Mouse (Mus musculus) stomach, embryonic 14.5 days (tissue): ENCODE results near the gene Cyb561a3. TPM values are rescaled to one million over a fixed set of nuclear protein-coding genes. Genes with fewer than 3 reads are reported as not detected.

Source experiments
- ATAC-seq: fragments of 200-750 bp; cut with Nextera tagmentation; 2 replicates; pipeline ENCODE4 v1.8.0; 2017; ENCODE audit warnings: low read depth, moderate TSS enrichment; ENCODE audit not compliant: insufficient number of reproducible peaks, insufficient read depth, low FRiP score
- H3K27ac ChIP-seq: fragments of 300-500 bp; sonication (generic); 2 replicates; pipeline ENCODE4 v1.5.1; 2014; ENCODE audit warnings: mild to moderate bottlenecking, low read length, moderate library complexity, mixed read lengths
- H3K27me3 ChIP-seq: fragments of 300-500 bp; sonication (generic); 2 replicates; pipeline ENCODE4 v1.6.1; 2014; ENCODE audit warnings: low read length, control low read depth, mixed read lengths; ENCODE audit not compliant: control insufficient read depth, insufficient read depth
- H3K36me3 ChIP-seq: fragments of 300-500 bp; sonication (generic); 2 replicates; pipeline ENCODE4 v1.6.1; 2014; ENCODE audit warnings: mild to moderate bottlenecking, control low read depth, low read length, moderate library complexity, mixed read lengths; ENCODE audit not compliant: control insufficient read depth, insufficient read depth
- H3K4me1 ChIP-seq: fragments of 300-500 bp; sonication (generic); 2 replicates; pipeline ENCODE4 v1.6.1; 2014; ENCODE audit warnings: low read length, control low read depth, mixed read lengths; ENCODE audit not compliant: control insufficient read depth, insufficient read depth
- H3K4me2 ChIP-seq: fragments of 300-500 bp; sonication (generic); replicated peaks from 2 replicates; pipeline ENCODE4 v1.6.1; 2014; ENCODE audit warnings: low read depth, low read length, control low read depth
- H3K4me3 ChIP-seq: fragments of 300-500 bp; sonication (generic); 2 replicates; pipeline ENCODE4 v1.5.1; 2014; ENCODE audit warnings: low read depth, low read length, control low read depth
- H3K9ac ChIP-seq: fragments of 300-500 bp; sonication (generic); replicated peaks from 2 replicates; pipeline ENCODE4 v1.6.1; 2014; ENCODE audit warnings: low read depth, mild to moderate bottlenecking, control low read depth, low read length, moderate library complexity, mixed read lengths
- H3K9me3 ChIP-seq: fragments of 300-500 bp; sonication (generic); 2 replicates; pipeline ENCODE4 v1.6.1; 2016; ENCODE audit warnings: low read depth, low read length, control low read depth; ENCODE audit not compliant: control insufficient read depth
- WGBS: fragments of 180-500 bp; shearing (Covaris S2); extraction: QIAGEN DNeasy Blood & Tissue Kit; methylation state at CpG from one replicate; pipeline ENCODE4 v1.1.7; 2014; 5-methylcytosine and 5-hydroxymethylcytosine counted together
- polyA plus RNA-seq: library from polyadenylated mRNA; unstranded; fragments of >200 nt; fragmentation: Nextera tagmentation; extraction: Ambion mirVana; gene quantifications from 2 replicates; pipeline ENCODE4 v1.2.1, GENCODE M21; 2014

Cyb561a3 gene
- polyA plus RNA-seq, 1 experiment from 2014 or later: 18.9 TPM

GRCm38 (mm10) chr19:10634106-10634871 is 57.3 kb downstream of the Cyb561a3 start, which contains the start of gene Vwce:
Gene Vwce, plus strand, starts transcription at chr19:10634213.
- 2% methylated on average over 32 of the region's 32 CpGs for WGBS
- H3K4me3 ChIP-seq: peak within 1 kb of the TSS; percentile 37
- H3K9me3 ChIP-seq: no peaks in the 10 kb centered on the region
- peaks cover 12% of the 10 kb centered on the region; the same call in 1 of the 2 replicates for H3K4me1 ChIP-seq
- peak within 1 kb of the TSS; percentile 40 for H3K9ac ChIP-seq
- no peaks in the 10 kb centered on the region for H3K27me3 ChIP-seq
- peak; percentile 73 for ATAC-seq
- H3K4me2 ChIP-seq: peak within 1 kb of the TSS; percentile 99
- H3K27ac ChIP-seq: peak within 1 kb of the TSS; percentile 11; the same call in 1 of the 2 replicates
- peaks cover 13% of the 10 kb centered on the region for H3K36me3 ChIP-seq

- H3K27ac ChIP-seq: peak overlapping the region; percentile 11; the same call in 1 of the 2 replicates
- WGBS: 1% methylated on average over 21 of the region's 21 CpGs
- ATAC-seq: peak; percentile 87
These were observed 57.9 kb downstream of the Cyb561a3 start for GRCm38 (mm10) chr19:10634872-10635318.

DNA sequence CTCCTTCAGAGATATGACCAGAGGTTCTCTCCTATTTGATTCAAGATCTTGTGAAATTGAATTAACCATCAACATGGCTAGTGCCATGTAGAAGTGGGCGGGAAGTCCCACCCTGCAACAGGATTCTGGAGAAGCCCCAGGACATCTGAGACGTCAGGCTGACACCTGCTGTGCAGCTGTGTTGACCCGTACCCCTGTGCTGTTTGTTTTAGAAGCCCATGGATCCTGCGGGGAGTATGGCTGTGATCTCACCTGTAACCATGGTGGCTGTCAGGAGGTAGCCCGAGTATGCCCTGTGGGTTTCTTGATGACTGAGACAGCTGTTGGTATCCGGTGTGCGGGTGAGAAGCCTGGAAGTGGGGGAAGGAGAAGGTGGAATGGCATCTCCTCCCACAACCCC is 60.9 kb downstream of the Cyb561a3 start:
- Histone ChIP-seq H3K4me1 (peaks cover 12% of the 10 kb centered on the region; the same call in 1 of the 2 replicates), H3K4me2 (no peak overlapping the region), H3K36me3 (no peaks in the 10 kb centered on the region), H3K27ac (no peak overlapping the region), H3K9me3 (no peaks in the 10 kb centered on the region), H3K9ac (no peak overlapping the region), H3K4me3 (no peak overlapping the region), H3K27me3 (no peaks in the 10 kb centered on the region)
- no peak for ATAC-seq
- WGBS: 48% methylated on average over 7 of the region's 7 CpGs

More at GRCm38 (mm10) chr19:10634872-10635318, 57.9 kb downstream of the Cyb561a3 start:
- peaks cover 12% of the 10 kb centered on the region; the same call in 1 of the 2 replicates for H3K4me1 ChIP-seq
- H3K4me2 ChIP-seq: peak overlapping the region; percentile 99
- H3K9me3 ChIP-seq: no peaks in the 10 kb centered on the region
- peak overlapping the region; percentile 40 for H3K9ac ChIP-seq
- H3K36me3 ChIP-seq: peaks cover 7% of the 10 kb centered on the region
- no peaks in the 10 kb centered on the region for H3K27me3 ChIP-seq
- peak overlapping the region; percentile 37 for H3K4me3 ChIP-seq

DNA sequence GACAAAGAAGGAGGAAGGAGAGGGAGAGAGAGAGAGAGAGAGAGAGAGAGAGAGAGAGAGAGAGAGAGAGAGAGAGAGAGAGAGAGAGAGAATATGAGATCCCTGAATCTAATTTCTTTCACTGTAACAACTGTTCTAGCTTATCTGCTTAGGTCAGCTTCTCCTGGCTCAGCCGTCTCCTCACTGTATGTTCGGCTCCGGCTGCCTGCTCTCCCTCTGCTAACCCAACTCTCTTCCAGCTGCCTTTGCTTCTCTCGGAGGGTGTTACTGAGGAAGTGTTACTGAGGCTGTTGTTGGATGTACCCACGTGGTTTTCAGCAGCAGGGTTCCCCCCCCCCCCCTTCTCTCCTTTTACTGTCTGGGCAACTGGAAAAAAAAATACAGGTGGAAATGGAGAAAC is 63.1 kb downstream of the Cyb561a3 start:
- H3K36me3 ChIP-seq: no peaks in the 10 kb centered on the region
- 0 out of 2 replicates have a peak, but pooled peaks cover 2% of the 10 kb centered on the region for H3K4me1 ChIP-seq
- no peaks in the 10 kb centered on the region for H3K27me3 ChIP-seq
- H3K9me3 ChIP-seq: no peaks in the 10 kb centered on the region
- no peak overlapping the region for H3K4me2 ChIP-seq
- no peak for ATAC-seq
- 10% methylated on average over 5 of the region's 5 CpGs for WGBS
- H3K9ac ChIP-seq: no peak overlapping the region
- H3K27ac ChIP-seq: no peak overlapping the region; the same call in 1 of the 2 replicates
- no peak overlapping the region for H3K4me3 ChIP-seq

DNA sequence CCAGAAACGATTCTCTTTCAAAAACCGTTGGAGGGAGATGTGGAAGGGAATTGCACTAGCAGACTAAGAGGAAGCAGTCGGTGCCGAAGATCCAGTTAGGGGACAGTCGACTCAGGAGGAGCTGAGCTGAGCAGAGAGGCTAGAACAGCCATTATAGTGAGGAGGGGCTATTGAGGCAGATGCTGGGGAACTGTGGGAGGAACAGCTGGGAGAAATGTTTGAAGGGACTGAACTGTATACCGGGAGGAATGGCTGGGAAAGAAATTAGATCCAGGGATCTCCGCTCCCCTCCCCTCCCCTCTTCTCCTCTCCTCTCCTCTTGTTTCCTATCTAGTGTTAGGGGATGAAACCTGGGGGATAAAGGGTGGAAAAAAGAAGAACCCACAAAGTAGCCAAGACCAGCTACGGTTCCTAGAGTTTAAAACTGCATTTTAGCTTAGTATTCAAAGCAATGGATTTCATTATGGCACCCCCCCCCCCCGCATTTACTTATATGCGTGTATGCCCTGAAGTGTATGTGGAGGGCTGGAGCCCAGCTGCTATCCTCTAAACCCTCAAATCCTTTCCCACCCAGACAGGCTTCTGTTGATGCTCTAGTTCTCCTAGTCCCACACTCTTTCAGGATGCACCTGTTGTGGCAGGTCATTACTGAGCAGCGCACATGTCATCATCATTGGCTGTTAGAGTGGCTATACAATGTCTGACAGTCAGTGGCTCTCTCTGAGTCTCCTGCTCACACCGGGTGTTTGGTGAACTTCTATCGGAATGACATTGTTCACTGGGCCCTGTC is 63.8 kb downstream of the Cyb561a3 start:
- Histone ChIP-seq H3K4me3 (no peak overlapping the region), H3K4me2 (no peak overlapping the region), H3K36me3 (no peaks in the 10 kb centered on the region), H3K9me3 (no peaks in the 10 kb centered on the region), H3K27me3 (no peaks in the 10 kb centered on the region), H3K9ac (no peak overlapping the region), H3K4me1 (no peaks in the 10 kb centered on the region), H3K27ac (no peak overlapping the region)
- peak; percentile 10; the same call in 1 of the 2 replicates for ATAC-seq
- WGBS: 44% methylated on average over 13 of the region's 13 CpGs

Other genes starting within 250 kb of the Cyb561a3 start
- gene Syt7, start 188.1 kb upstream of the Cyb561a3 start, polyA plus RNA-seq: 1.2 and 1.6 TPM in 2 replicates
- 0.42 and 0.66 TPM in 2 replicates for gene Lrrc10b, start 119.7 kb upstream of the Cyb561a3 start, polyA plus RNA-seq
- 0.17 TPM in 1 of 2 replicates, not detected in the other for gene Ppp1r32, start 94.2 kb upstream of the Cyb561a3 start, polyA plus RNA-seq
- 57.1 and 58.8 TPM in 2 replicates for gene Cpsf7, start 51.9 kb upstream of the Cyb561a3 start, polyA plus RNA-seq
- gene Sdhaf2, start 51.0 kb upstream of the Cyb561a3 start, polyA plus RNA-seq: 57.9 and 64.5 TPM in 2 replicates
- gene Tmem216, start 20.9 kb upstream of the Cyb561a3 start, polyA plus RNA-seq: 52.7 and 53.8 TPM in 2 replicates
- 37.0 and 38.4 TPM in 2 replicates for gene Tmem138, start 190 bp downstream of the Cyb561a3 start, polyA plus RNA-seq
- 303 and 313 TPM in 2 replicates for gene Ddb1, start 28.2 kb downstream of the Cyb561a3 start, polyA plus RNA-seq
- gene Tkfc, start 28.5 kb downstream of the Cyb561a3 start, polyA plus RNA-seq: 17.7 and 19.2 TPM in 2 replicates
- gene Vwce, start 57.0 kb downstream of the Cyb561a3 start, polyA plus RNA-seq: 1.1 and 1.9 TPM in 2 replicates
- gene Pga5, start 100.9 kb downstream of the Cyb561a3 start, polyA plus RNA-seq: 10.2 and 14.1 TPM in 2 replicates
- 37.5 and 40.4 TPM in 2 replicates for gene Vps37c, start 111.6 kb downstream of the Cyb561a3 start, polyA plus RNA-seq
- 0.77 and 2.1 TPM in 2 replicates for gene Cd5, start 161.8 kb downstream of the Cyb561a3 start, polyA plus RNA-seq